28 mouse cellular contexts compared by ENCODE assay signal in genomic region chr6:115919876-115920275, GRCm38 (mm10). TPM values are rescaled to one million over a fixed set of nuclear protein-coding genes. Genes with fewer than 3 reads are reported as not detected.
DNase-seq lines count a peak whose midpoint lies in the region; ATAC-seq and TF ChIP-seq lines count a peak whose summit lies in the region.
"Had no signal": no experiment of that assay in that cellular context is flagged by ENCODE, and none has a peak within 500 bp of the region (broad histone marks: within the 10 kb centered on the region; RNA-seq: fewer than 3 reads in every experiment).

No protein-coding gene starts in this region.

- WGBS in kidney, adult 2 months, result 77% methylated on average over 5 of the region's 5 CpGs
- WGBS in kidney, embryonic 16.5 days, result 88% methylated on average over 5 of the region's 5 CpGs
- 92% methylated on average over 5 of the region's 5 CpGs for WGBS in limb, embryonic 15.5 days
- 95% methylated on average over 5 of the region's 5 CpGs for WGBS in limb, embryonic 10.5 days

- H3K4me3 ChIP-seq in kidney, adult 2 months (ENCODE audit: insufficient read depth, low read depth, low read length), result no peak overlapping the region
- H3K4me3 ChIP-seq in kidney, embryonic 16.5 days (ENCODE audit: low read length), result no peak overlapping the region
- no peak overlapping the region for H3K4me3 ChIP-seq in limb, embryonic 15.5 days
- H3K4me3 ChIP-seq in limb, embryonic 10.5 days, result no peak overlapping the region
- H3K4me3 ChIP-seq in brown adipose tissue, adult 24 weeks (ENCODE audit: insufficient read depth, low read depth, low read length), result no peak overlapping the region
- H3K4me3 ChIP-seq: embryonic facial prominence, embryonic 12.5 days; embryonic facial prominence, embryonic 15.5 days; heart, embryonic 12.5 days; heart, embryonic 15.5 days; hindbrain, embryonic 10.5 days; hindbrain, embryonic 13.5 days had no signal

- H3K4me1 ChIP-seq in kidney, adult 2 months (ENCODE audit: control insufficient read depth, insufficient read depth, low read length), result no peaks in the 10 kb centered on the region
- H3K4me1 ChIP-seq in kidney, embryonic 16.5 days (ENCODE audit: insufficient read depth, low read length), result peaks cover 25% of the 10 kb centered on the region
- H3K4me1 ChIP-seq in limb, embryonic 15.5 days, result 0 out of 2 replicates have a peak, but pooled peaks cover 3% of the 10 kb centered on the region
- peaks cover 16% of the 10 kb centered on the region for H3K4me1 ChIP-seq in limb, embryonic 10.5 days
- peaks cover 26% of the 10 kb centered on the region for H3K4me1 ChIP-seq in brown adipose tissue, adult 24 weeks (ENCODE audit: control insufficient read depth, insufficient read depth, insufficient read length, low read length)

- no peaks in the 10 kb centered on the region for H3K9me3 ChIP-seq in kidney, embryonic 16.5 days (ENCODE audit: low read length)
- no peaks in the 10 kb centered on the region for H3K9me3 ChIP-seq in limb, embryonic 15.5 days
- no peaks in the 10 kb centered on the region for H3K9me3 ChIP-seq in limb, embryonic 10.5 days (replicated peaks)
- H3K9me3 ChIP-seq: embryonic facial prominence, embryonic 12.5 days; embryonic facial prominence, embryonic 15.5 days; heart, embryonic 12.5 days; heart, embryonic 15.5 days; hindbrain, embryonic 10.5 days; hindbrain, embryonic 13.5 days had no signal

- no peaks in the 10 kb centered on the region for H3K36me3 ChIP-seq in kidney, adult 2 months (ENCODE audit: control insufficient read depth, insufficient read depth, low read length)
- 0 out of 2 replicates have a peak, but pooled peaks cover 21% of the 10 kb centered on the region for H3K36me3 ChIP-seq in kidney, embryonic 16.5 days (ENCODE audit: insufficient read depth, low read length)
- H3K36me3 ChIP-seq in limb, embryonic 15.5 days, result peaks cover 7% of the 10 kb centered on the region; the same call in 1 of the 2 replicates
- H3K36me3 ChIP-seq in limb, embryonic 10.5 days, result peaks cover 23% of the 10 kb centered on the region
- H3K36me3 ChIP-seq: embryonic facial prominence, embryonic 15.5 days; heart, embryonic 15.5 days had no signal

- no peak overlapping the region for H3K9ac ChIP-seq in kidney, embryonic 16.5 days (replicated peaks; ENCODE audit: low read length)
- H3K9ac ChIP-seq in limb, embryonic 15.5 days, result no peak overlapping the region
- H3K9ac ChIP-seq: embryonic facial prominence, embryonic 12.5 days; embryonic facial prominence, embryonic 15.5 days; forebrain, postnatal 0 days; heart, embryonic 12.5 days; heart, embryonic 15.5 days; hindbrain, embryonic 13.5 days had no signal

- no peaks in the 10 kb centered on the region for H3K27me3 ChIP-seq in kidney, adult 2 months (replicated peaks; ENCODE audit: control insufficient read depth, insufficient read depth, low read length)
- no peaks in the 10 kb centered on the region for H3K27me3 ChIP-seq in kidney, embryonic 16.5 days (ENCODE audit: insufficient read depth, low read length)
- H3K27me3 ChIP-seq in limb, embryonic 15.5 days, result no peaks in the 10 kb centered on the region
- no peaks in the 10 kb centered on the region for H3K27me3 ChIP-seq in limb, embryonic 10.5 days (ENCODE audit: low read depth, poor library complexity, severe bottlenecking)
- H3K27me3 ChIP-seq: embryonic facial prominence, embryonic 12.5 days; embryonic facial prominence, embryonic 15.5 days; heart, embryonic 12.5 days; heart, embryonic 15.5 days; hindbrain, embryonic 13.5 days had no signal

- H3K4me2 ChIP-seq in kidney, embryonic 16.5 days (replicated peaks; ENCODE audit: low read depth, low read length), result no peak overlapping the region
- no peak overlapping the region for H3K4me2 ChIP-seq in limb, embryonic 15.5 days
- H3K4me2 ChIP-seq: embryonic facial prominence, embryonic 12.5 days; embryonic facial prominence, embryonic 15.5 days; heart, embryonic 12.5 days; heart, embryonic 15.5 days; hindbrain, embryonic 13.5 days had no signal

- no peak overlapping the region for H3K27ac ChIP-seq in kidney, adult 2 months (ENCODE audit: insufficient read depth, low read depth, low read length)
- H3K27ac ChIP-seq in kidney, embryonic 16.5 days (ENCODE audit: low read length), result no peak overlapping the region
- H3K27ac ChIP-seq in limb, embryonic 15.5 days, result no peak overlapping the region
- H3K27ac ChIP-seq in limb, embryonic 10.5 days, result no peak overlapping the region
- 0 out of 2 replicates have a peak overlapping the region, but pooled peaks have one; percentile 26 for H3K27ac ChIP-seq in brown adipose tissue, adult 24 weeks (replicated peaks; ENCODE audit: low read depth, low read length)
- H3K27ac ChIP-seq: embryonic facial prominence, embryonic 12.5 days; embryonic facial prominence, embryonic 15.5 days; heart, embryonic 15.5 days; hindbrain, embryonic 10.5 days; hindbrain, embryonic 13.5 days had no signal

- no peak for TF ChIP-seq CTCF in kidney, adult 2 months (conservative IDR thresholded peaks at IDR 0.05; ENCODE audit: insufficient read depth, insufficient read length, low read depth, low read length)

- no peak for ATAC-seq in kidney, embryonic 16.5 days (ENCODE audit: low FRiP score, low TSS enrichment)
- ATAC-seq in limb, embryonic 15.5 days (ENCODE audit: insufficient number of reproducible peaks, low FRiP score, low TSS enrichment, low read depth), result 0 out of 2 replicates have a peak, but pooled peaks have one; percentile 37
- ATAC-seq: CD4-positive, CD25-positive, alpha-beta regulatory T cell, adult 4 months; forebrain, embryonic 14.5 days; forebrain, postnatal 0 days; hindbrain, embryonic 16.5 days had no signal

- no peak for TF ChIP-seq POLR2A in kidney, adult 2 months (IDR thresholded peaks at IDR 0.05; ENCODE audit: low read depth, low read length)

- peak; percentile 52 for DNase-seq in kidney, adult 2 months
- no peak for DNase-seq in limb, embryonic 10.5 days (ENCODE audit: low spot score)
- DNase-seq in adipocyte (ENCODE audit: low spot score), result peak; percentile 61
- DNase-seq: adrenal gland, adult 8-10 months; adrenal gland, postnatal 25 days; cerebellum, adult 2 months; cerebellum, adult 9-11 months; cerebellum, postnatal 25 days; forebrain, postnatal 0 days; gastrocnemius, postnatal 36 days; heart, postnatal 10 days; heart, postnatal 36 days had no signal

RNA-seq across cellular contexts. Expression of gene Rho, which starts 11.7 kb away (rescaled TPM):
- polyA plus RNA-seq in kidney, adult 2 months (2012; rRNA removed), result 0.66 and 0.96 TPM in 2 replicates
- polyA plus RNA-seq in kidney, embryonic 16.5 days (2015; fragmentation: Nextera tagmentation; extraction: Ambion mirVana), result 0.16 and 0.37 TPM in 2 replicates
- polyA plus RNA-seq in limb, embryonic 15.5 days (2015; fragmentation: Nextera tagmentation; extraction: Ambion mirVana), result 0.12 and 0.16 TPM in 2 replicates
- polyA plus RNA-seq in limb, embryonic 10.5 days (2016; fragmentation: Nextera tagmentation; extraction: Ambion mirVana), result 0.24 and 0.31 TPM in 2 replicates
- polyA plus RNA-seq in brown adipose tissue, adult 24 weeks (2012; ENCODE audit: insufficient read depth, insufficient read length, missing spikeins), result not detected in 2 replicates
- polyA plus RNA-seq: CD4-positive, CD25-positive, alpha-beta regulatory T cell, adult 4 months; forebrain, postnatal 0 days; heart, embryonic 15.5 days had no signal

RNA-seq across cellular contexts. Expression of gene H1foo, which starts 24.9 kb away (rescaled TPM):
- polyA plus RNA-seq in kidney, adult 2 months (2012; rRNA removed), result not detected in 2 replicates
- polyA plus RNA-seq in kidney, embryonic 16.5 days (2015; fragmentation: Nextera tagmentation; extraction: Ambion mirVana), result not detected in 2 replicates
- polyA plus RNA-seq in limb, embryonic 15.5 days (2015; fragmentation: Nextera tagmentation; extraction: Ambion mirVana), result not detected in 2 replicates
- polyA plus RNA-seq in limb, embryonic 10.5 days (2016; fragmentation: Nextera tagmentation; extraction: Ambion mirVana), result not detected in 2 replicates
- not detected in 2 replicates for polyA plus RNA-seq in brown adipose tissue, adult 24 weeks (2012; ENCODE audit: insufficient read depth, insufficient read length, missing spikeins)
- polyA plus RNA-seq: brain, embryonic 14.5 days; C2C12; CD4-positive, CD25-positive, alpha-beta regulatory T cell, adult 4 months; cerebellum, adult 2 months; embryonic facial prominence, embryonic 12.5 days; embryonic facial prominence, embryonic 15.5 days; forebrain, embryonic 11.5 days; forebrain, embryonic 14.5 days; forebrain, postnatal 0 days; frontal cortex, adult 2 months; heart, embryonic 12.5 days; heart, embryonic 15.5 days; hindbrain, embryonic 10.5 days; hindbrain, embryonic 13.5 days; hindbrain, embryonic 16.5 days had no signal
